Mouse (Mus musculus) v-Abl transformed pro-B cells (cell line): ENCODE data around the gene Cpa5.

Experiments used
- in situ Hi-C, 2 experiments: fragments of 400-800 bp; cut with MboI; formaldehyde crosslinking; loops; one replicate each; pipeline ENCODE4 v1.15.1; 2025; ENCODE audit not compliant: unreplicated experiment in 2 of 2

Cpa5 gene

DNA sequence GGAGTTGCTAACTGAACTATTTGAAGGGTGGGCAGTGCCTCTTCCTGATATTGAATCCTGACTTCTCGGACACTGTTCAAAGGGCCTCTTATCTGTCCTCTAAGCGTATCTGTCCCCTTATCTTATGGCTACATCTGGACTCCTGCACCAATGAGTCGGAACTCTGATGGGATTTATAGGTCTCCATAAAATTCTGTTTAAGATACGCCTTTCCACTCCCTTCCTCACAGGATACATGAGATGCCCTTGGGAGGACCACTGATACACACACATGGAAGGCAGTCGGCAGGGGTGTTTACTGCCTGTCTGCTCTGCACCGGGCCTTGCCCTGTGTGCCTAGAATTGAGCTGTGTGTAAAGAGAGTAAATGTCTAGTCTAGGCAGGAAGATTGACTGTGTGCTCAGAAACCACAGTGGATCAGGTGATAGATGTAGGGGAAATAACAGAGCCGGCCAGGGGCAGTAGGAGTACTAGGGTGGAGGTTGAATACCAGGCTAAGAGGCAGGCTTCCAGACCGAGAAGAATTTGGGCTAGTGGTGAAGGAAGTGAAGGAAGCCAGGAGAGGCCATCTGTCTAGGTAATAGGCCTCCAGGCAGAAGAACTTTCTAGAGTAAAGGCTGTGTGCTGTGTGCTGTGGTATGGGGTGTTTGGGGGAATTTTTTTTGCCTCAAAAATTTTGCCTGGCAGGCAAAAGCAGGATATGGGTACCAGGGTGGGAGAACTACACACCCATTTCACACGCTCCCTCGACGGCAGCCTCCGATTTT lies 33.1 kb downstream of the Cpa5 start:
- in situ Hi-C loops, result no loop called here

DNA sequence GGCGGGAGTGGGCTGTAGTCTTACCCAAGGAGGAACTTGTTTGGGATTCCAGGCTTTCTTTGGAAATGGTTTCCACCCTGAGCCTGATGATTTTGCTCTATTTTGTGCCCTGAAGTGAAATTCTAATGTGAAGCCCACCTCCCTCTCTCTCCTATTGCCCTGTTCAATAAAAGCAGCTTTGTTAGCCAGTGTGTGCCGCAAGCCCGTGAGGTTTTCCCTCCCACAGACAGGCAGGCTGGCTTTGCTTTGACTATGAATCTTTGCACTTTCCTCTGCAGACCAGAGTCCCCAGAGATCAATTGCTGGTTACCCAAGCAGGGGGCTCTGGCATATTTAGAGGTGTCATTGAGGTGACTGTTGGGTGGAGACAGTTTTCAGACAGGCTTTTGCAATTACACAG lies 33.7 kb downstream of the Cpa5 start:
- in situ Hi-C loops, result no loop called here

DNA sequence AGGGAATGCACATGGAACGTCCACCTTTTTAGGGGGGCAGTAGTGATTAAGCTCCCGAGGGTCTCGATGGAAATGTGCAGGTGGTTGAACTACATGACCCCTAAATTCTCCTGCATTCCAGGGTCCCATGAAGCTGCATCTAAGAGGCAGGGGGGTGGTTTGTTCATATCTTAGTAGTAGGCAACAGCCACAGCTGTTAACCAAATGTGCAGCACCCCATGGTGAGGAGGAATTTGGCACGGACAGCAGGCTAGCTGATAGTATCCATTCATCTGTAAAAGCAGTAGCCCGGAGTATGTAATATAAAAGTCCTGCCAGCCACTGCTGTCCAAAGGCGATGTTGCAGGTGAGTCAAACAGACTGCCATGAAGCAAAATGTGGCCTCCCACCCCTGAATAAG lies 34.6 kb downstream of the Cpa5 start:
- in situ Hi-C loops, result no loop called here

DNA sequence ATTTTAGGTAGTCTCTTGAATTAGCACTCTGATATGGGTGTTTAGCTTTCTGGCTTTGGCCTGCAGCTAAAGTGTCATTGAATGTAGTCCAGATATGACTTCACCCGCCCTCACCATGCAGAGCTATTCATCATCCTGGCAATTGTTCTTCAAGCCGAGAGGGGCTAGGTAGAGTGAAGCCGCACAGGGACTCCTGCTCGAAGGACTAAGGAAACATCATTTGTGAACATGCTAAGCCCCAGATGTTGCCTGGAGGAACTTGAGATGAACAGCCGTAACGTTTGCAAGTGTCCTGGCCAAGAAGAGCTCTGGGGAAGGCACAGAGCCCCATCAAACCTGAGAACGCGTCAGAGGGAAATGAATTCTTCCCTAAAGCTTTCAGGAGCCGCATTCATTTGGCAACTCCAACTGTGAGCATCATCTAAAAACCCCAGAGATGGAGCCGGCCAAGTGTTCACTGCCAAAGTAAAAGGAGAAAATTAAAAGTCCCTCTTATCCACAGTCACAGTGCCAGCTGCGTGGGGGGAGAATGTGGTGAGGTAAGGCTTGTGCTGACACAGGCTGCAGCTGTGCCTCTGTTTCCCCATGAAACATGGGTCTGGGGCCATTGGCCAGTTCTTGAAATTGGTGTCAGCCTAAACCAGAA lies 39.0 kb downstream of the Cpa5 start:
- in situ Hi-C loops, result no loop called here

DNA sequence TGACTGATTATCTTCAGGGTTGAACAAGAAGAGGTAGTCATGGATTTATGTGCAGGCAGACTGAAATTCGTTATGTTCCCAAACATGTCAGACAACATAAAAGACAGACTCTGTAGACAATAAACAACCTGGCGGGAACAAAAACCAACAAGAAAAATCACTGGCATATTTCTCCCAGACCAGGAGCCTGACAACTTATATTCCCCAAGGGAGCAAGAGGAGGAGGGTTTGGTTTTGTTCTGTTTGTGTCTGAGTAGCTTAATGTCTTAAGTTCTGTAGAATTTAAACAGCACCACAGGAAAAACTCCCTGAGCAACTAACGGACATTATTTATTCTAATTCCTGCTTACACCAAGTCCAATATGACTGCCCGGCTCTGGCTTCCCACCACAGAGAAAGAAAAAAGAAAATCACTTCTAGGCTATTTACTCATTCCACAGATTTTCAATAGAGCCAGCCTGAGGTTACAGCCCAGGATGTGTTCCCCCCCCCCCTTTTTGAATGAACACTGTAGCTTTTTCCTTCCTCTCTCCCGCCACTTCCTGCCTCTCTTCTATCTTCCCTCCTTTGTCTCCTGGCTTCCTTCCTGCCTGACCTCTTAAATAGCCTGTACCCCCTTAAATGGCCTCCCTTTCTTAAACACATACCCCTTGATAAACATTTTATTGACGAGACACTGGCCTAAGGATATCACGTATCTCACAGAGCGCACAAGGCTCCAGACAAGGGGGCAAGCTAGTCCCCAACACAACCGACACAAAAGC lies 41.8 kb downstream of the Cpa5 start:
- in situ Hi-C loops, result no loop called here

DNA sequence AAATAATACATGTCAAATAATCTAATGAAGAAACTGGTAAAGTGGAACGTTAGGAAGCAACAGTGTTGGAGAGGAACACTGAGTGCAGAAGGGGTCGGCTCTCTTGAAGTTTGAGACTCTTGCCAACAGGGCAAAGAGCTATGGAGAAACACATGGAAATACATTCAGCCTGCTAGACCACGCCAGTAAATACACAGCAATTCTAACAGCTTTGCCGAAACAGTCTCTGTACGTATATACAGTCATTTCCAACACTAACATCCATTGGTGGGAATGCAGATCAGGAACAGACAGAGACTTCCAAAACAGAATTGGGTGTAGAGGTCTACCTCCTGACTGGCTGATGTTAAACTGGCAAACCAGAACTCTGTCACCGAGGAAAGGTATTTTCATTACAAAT lies 42.7 kb downstream of the Cpa5 start:
- in situ Hi-C loops, result no loop called here

DNA sequence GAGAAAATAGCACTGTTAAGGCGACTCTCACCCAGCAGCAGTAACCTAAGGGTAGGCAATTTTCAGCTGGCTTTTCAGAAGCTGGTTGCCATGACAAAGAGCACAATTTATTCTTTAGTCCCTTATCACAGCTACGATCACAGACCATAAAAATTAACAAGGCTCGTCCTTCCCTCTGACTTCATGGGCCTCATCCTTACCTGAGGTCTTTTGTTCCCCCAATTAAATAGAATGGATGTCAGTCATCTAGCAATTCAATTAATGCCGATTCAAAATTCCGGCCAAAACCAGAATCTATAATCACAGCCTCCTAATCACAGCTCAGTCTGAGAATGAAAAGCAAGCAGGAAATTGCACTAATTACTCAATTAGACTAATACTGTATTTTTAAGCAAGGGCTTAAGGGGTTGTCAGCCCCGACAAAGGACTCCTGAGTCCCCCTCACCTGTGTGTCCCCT lies 43.6 kb downstream of the Cpa5 start:
- in situ Hi-C loops, result no loop called here

DNA sequence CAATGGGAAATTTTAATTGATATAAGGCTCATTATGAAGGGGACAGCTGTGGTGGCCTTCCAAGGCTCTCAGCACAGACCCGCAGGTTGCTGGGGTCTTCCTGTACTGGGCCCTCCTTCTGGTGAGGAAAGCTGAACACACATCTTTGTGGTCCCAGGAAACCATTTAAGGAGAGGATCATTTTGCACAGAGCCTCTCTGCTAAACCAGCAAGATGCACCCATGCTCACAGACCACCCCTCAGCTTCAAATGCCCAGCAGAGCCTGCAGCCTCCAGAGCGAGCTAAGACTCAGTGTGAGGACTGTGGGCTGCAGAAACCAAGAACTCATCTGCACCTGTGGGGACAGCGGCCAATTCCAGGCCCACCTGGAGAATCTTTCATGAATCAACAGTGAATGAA lies 44.1 kb downstream of the Cpa5 start:
- in situ Hi-C loops, result no loop called here

DNA sequence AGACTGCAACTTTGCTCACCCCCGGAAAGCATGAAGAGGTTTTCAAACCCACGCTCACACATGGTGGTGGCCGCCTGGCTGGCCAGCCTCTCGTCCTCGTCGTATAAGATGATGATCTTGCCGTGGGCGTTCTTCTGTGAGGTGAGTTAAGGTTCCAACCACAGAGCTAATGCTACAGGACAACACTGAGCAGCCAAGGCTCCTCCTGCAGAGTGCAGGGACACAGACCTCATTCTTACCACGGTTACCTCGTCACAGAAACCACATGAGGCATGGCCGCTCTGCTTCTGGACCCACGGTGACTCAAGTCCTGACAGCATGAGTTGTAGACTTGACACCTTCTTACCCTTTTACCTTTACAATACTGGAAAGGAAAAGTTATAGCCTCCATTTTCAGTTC lies 46.5 kb downstream of the Cpa5 start:
- in situ Hi-C loops, result no loop called here

DNA sequence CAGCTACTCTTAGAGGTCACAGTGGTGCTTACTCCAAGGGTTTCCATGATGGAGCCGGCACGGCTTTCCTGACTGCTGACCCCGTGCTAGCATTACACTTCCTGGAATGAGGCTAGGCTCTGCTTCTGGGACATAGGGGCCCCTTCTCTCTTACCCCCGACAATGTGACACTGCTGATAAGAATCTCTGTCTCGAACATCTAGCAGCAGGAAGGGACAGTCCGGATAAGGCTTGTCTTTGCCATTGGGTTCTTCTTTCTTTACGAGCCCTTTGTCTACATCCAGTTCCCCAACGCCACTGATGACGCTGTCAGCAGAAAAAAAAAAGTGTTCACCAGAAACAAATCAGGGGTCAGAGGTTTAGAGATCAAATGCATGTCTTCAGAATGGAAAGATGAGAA lies 47.8 kb downstream of the Cpa5 start:
- in situ Hi-C loops, result no loop called here

DNA sequence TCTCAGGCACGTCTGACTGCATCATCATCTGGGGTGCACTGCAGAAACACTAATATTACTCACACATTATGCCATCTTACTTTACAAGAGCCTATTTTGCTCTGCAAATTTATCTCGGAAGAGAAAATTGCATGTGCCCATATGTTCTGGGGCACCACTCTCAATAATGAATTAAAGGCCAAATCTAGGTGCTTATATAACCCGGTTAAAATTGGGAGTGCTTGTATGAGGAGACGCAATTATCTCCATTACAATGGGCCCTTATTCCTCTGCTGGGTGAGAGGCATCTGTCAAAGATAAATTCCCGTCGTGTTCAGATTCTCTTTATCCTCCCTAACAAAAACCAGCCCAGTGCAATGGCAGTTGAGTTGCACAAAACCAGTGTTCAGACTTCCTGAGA lies 54.0 kb downstream of the Cpa5 start:
- in situ Hi-C loops, result no loop called here

DNA sequence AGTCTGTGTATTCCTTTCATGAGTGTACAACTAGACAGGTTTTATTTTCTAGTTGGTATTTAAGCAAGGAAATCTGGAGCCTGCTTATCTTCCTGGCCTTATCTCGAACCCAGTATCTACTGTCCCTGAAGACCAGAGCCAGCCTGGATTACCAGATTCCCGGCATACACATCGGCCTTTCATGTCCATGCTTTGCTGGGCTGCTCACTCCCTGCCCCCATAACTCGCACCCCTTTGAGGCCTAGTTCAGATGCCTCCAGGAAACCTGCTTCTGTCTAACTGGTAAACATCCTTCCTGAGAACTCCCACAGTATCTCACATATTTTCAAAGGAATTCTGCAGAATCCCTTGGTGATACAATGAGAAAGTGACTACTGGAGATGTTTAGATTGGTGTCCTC lies 54.5 kb downstream of the Cpa5 start:
- in situ Hi-C loops, result no loop called here

- in situ Hi-C loops, result no loop called here
These were observed 55.2 kb downstream of the Cpa5 start for GRCm38 (mm10) chr6:30666043-30666442.

GRCm38 (mm10) chr6:30667585-30667984 lies 56.8 kb downstream of the Cpa5 start:
- in situ Hi-C loops, result no loop called here

GRCm38 (mm10) chr6:30671696-30672095 lies 60.9 kb downstream of the Cpa5 start:
- in situ Hi-C loops, result no loop called here

- in situ Hi-C loops, result no loop called here
These were observed 63.2 kb downstream of the Cpa5 start for GRCm38 (mm10) chr6:30673764-30674561.

- in situ Hi-C loops, result no loop called here
These were observed 64.0 kb downstream of the Cpa5 start for GRCm38 (mm10) chr6:30674714-30675280.

GRCm38 (mm10) chr6:30675281-30675771 lies 64.5 kb downstream of the Cpa5 start:
- in situ Hi-C loops, result no loop called here

GRCm38 (mm10) chr6:30676506-30676905 lies 65.7 kb downstream of the Cpa5 start:
- in situ Hi-C loops, result no loop called here

DNA sequence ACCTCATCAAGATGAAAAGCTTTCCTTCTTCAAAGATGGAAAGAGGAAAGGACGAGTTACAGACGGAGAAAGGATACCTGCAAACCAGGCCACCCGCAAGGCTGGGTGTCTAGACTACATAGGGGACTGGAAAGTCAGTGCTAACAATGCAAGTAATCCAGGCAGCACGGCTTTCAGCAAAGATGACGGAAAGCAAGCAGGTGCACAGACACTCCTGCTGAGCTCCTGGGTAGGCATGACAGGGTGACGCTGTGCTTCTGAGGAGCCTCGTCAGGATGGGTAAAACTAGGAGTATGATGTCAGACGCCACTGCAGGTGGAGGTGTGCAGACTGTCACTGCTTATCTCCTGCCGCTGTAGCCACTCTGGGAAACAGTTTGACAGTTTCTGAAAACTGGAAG lies 66.8 kb downstream of the Cpa5 start:
- in situ Hi-C loops, result no loop called here
